Mouse (Mus musculus): ENCODE data around the gene Rsph10b. TPM values are rescaled to one million over a fixed set of nuclear protein-coding genes. Genes with fewer than 3 reads are reported as not detected.
"Not testable (repeated sequence)": the region's sequence is repeated elsewhere in the genome, so short reads cannot be mapped to it uniquely, and the experiment has no call there.

The Rsph10b gene
- total RNA-seq, 2 experiments from 2014 or later = 3.7 to 3.9 TPM

GRCm38 (mm10) chr5:143992661-143993060 is 59.8 kb downstream of the Rsph10b start:
- no peak for DNase-seq (ENCODE audit: low spot score in 2 of 2)

GRCm38 (mm10) chr5:143993260-143993659 is 60.4 kb downstream of the Rsph10b start:
- DNase-seq (ENCODE audit: low spot score in 2 of 2) = no peak

GRCm38 (mm10) chr5:143993849-143994248 is 61.0 kb downstream of the Rsph10b start:
- DNase-seq (ENCODE audit: low spot score in 2 of 2) = no peak

- no peak for DNase-seq (ENCODE audit: low spot score in 2 of 2)
These were observed 62.0 kb downstream of the Rsph10b start for GRCm38 (mm10) chr5:143994632-143995365.

GRCm38 (mm10) chr5:143999409-143999808 is 66.6 kb downstream of the Rsph10b start:
- DNase-seq (ENCODE audit: low spot score in 2 of 2) = no peak

GRCm38 (mm10) chr5:144002461-144003192 is 69.8 kb downstream of the Rsph10b start:
- DNase-seq (ENCODE audit: low spot score in 2 of 2) = no peak

GRCm38 (mm10) chr5:144013366-144014134 is 80.7 kb downstream of the Rsph10b start:
- DNase-seq (ENCODE audit: low spot score in 2 of 2) = not testable (repeated sequence)

GRCm38 (mm10) chr5:144014551-144015311 is 81.9 kb downstream of the Rsph10b start, which contains the start of gene Ccz1:
Gene Ccz1 (minus strand): TSS chr5:144014877.
- DNase-seq (ENCODE audit: low spot score in 2 of 2) = peak; percentile 66 to 79

GRCm38 (mm10) chr5:144015312-144015650 is 82.4 kb downstream of the Rsph10b start:
- DNase-seq (ENCODE audit: low spot score in 2 of 2) = no peak

GRCm38 (mm10) chr5:144015845-144016244 is 83.0 kb downstream of the Rsph10b start:
- no peak for DNase-seq (ENCODE audit: low spot score in 2 of 2)

GRCm38 (mm10) chr5:144026620-144027263 is 93.9 kb downstream of the Rsph10b start, which contains the start of gene Ocm:
Gene Ocm (minus strand): TSS chr5:144026670.
- DNase-seq (ENCODE audit: low spot score in 2 of 2) = no peak

GRCm38 (mm10) chr5:144032491-144032890 is 99.7 kb downstream of the Rsph10b start:
- no peak for DNase-seq (ENCODE audit: low spot score in 2 of 2)

- peak in 1 of 2 experiments; percentile 47 for DNase-seq (ENCODE audit: low spot score in 2 of 2)
These were observed 101.7 kb downstream of the Rsph10b start for GRCm38 (mm10) chr5:144034567-144034966.

Other genes with a start within 250 kb of the Rsph10b start
- 10 to 100 TPM; 21.3 to 23.8 TPM for gene Usp42, start 200.8 kb upstream of the Rsph10b start, total RNA-seq (2021)
- 10 to 100 TPM; 43.8 to 45.4 TPM for gene Eif2ak1, start 115.2 kb upstream of the Rsph10b start, total RNA-seq (2021)
- not detected for gene Ankrd61, start 35.4 kb upstream of the Rsph10b start, total RNA-seq (2021)
- gene Aimp2, start 23.2 kb upstream of the Rsph10b start, total RNA-seq (2021) = 10 to 100 TPM; 33.9 to 37.8 TPM
- 10 to 100 TPM; 16.6 to 19.0 TPM for gene Pms2, start 23.1 kb upstream of the Rsph10b start, total RNA-seq (2021)
- gene Gm42421, start 4.9 kb upstream of the Rsph10b start, total RNA-seq (2021) = 1 to 10 TPM; 1.5 to 2.0 TPM
- 10 to 100 TPM; 37.5 to 42.8 TPM for gene Ccz1, start 81.8 kb downstream of the Rsph10b start, total RNA-seq (2021)
- gene Ocm, start 93.6 kb downstream of the Rsph10b start, total RNA-seq (2021) = 1 to 10 TPM in 1 of 2 experiments, under 1 TPM in 1; 0.60 to 1.9 TPM
- gene Lmtk2, start 167.4 kb downstream of the Rsph10b start, total RNA-seq (2021) = 100 to 1,000 TPM; 150 to 165 TPM